Mouse (Mus musculus): ENCODE measurements around the gene Uhrf2. TPM values are rescaled to one million over a fixed set of nuclear protein-coding genes. Genes with fewer than 3 reads are reported as not detected.

Uhrf2 gene
- polyA plus RNA-seq, 1 experiment from 2014 or later = 56.9 TPM

DNA sequence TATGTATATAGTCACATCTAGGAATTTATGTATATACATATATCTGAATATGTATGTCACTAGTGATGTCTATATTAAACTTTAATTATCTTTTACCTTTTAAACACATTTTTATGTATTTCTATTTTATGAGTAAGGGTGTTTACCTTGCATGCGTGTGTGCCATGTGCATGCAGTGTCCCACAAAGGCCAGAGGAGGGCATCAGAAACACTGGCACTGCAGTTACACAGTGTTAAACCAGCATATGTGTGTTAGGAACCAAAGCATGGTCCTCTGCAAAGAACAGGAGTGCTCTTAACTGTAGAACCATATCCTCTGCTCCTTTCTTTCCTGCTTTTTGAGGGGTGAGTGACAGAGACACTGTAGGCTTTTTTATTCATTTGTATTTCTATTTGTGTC lies 14.3 kb downstream of the Uhrf2 start:
- H3K4me2 ChIP-seq (ENCODE audit: low read depth, low read length) = no peak overlapping the region
- WGBS = 97% methylated on average over 1 of the region's 1 CpGs
- H3K9me3 ChIP-seq (replicated peaks; ENCODE audit: control insufficient read depth, low read length) = no peaks in the 10 kb centered on the region
- no peaks in the 10 kb centered on the region for H3K4me1 ChIP-seq (ENCODE audit: control insufficient read depth, insufficient read depth, low read length)
- H3K27ac ChIP-seq (ENCODE audit: low read length) = no peak overlapping the region
- H3K36me3 ChIP-seq (ENCODE audit: control insufficient read depth, insufficient read depth, low read length) = peaks cover 25% of the 10 kb centered on the region; the same call in 1 of the 2 replicates
- no peak overlapping the region for H3K4me3 ChIP-seq (replicated peaks; ENCODE audit: low read length)
- ATAC-seq (ENCODE audit: insufficient read depth, low FRiP score) = no peak
- no peaks in the 10 kb centered on the region for H3K27me3 ChIP-seq (ENCODE audit: control insufficient read depth, insufficient read depth, low read length)
- no peak overlapping the region for H3K9ac ChIP-seq (ENCODE audit: low read length)

DNA sequence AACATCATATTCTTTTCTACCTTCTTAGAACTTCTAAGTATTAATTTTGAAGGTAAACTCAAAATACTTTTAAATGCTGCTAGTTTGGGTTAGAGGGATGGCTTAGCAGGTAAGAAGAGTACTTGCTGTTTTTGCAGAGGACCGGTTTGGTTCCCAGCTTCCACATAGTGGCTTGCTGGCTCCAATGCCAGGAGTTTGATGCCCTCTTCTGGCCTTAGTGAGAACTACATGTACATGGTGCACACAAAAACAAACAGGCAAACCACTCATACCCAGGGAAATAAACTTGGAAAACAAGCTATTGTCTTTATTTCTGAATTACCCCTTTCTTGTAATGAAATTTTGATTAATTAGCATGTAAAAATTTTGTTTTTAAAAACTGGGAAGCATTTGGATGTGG lies 15.5 kb downstream of the Uhrf2 start:
- Histone ChIP-seq H3K4me1 (ENCODE audit: control insufficient read depth, insufficient read depth, low read length) (no peaks in the 10 kb centered on the region), H3K27ac (ENCODE audit: low read length) (no peak overlapping the region), H3K36me3 (ENCODE audit: control insufficient read depth, insufficient read depth, low read length) (peaks cover 25% of the 10 kb centered on the region; the same call in 1 of the 2 replicates), H3K4me2 (ENCODE audit: low read depth, low read length) (no peak overlapping the region), H3K9ac (ENCODE audit: low read length) (no peak overlapping the region), H3K27me3 (ENCODE audit: control insufficient read depth, insufficient read depth, low read length) (no peaks in the 10 kb centered on the region), H3K9me3 (replicated peaks; ENCODE audit: control insufficient read depth, low read length) (no peaks in the 10 kb centered on the region), H3K4me3 (replicated peaks; ENCODE audit: low read length) (no peak overlapping the region)
- ATAC-seq (ENCODE audit: insufficient read depth, low FRiP score) = no peak
- 66% methylated on average over 1 of the region's 1 CpGs for WGBS

DNA sequence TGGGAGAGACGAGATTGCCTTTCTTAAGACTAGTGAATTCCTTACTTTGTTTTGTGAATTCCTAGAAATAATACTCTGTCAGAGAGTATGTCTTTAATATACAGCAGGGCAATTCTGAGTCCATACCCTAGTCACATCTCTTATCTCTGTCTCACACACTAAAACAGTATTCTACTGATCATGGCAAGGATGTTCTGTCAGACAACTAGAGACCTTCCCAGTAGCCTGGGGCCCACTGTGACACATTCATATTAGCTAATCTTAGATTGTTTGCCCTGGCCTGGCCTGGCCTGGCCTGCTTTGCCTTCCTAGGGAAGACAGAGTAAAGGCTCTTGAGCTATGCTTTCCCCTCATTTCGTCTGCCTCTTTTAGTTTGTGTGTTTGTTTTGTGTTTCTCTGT lies 20.3 kb downstream of the Uhrf2 start:
- WGBS = 72% methylated on average over 2 of the region's 2 CpGs
- Histone ChIP-seq H3K4me1 (ENCODE audit: control insufficient read depth, insufficient read depth, low read length) (no peaks in the 10 kb centered on the region), H3K27ac (ENCODE audit: low read length) (no peak overlapping the region), H3K27me3 (ENCODE audit: control insufficient read depth, insufficient read depth, low read length) (no peaks in the 10 kb centered on the region), H3K9me3 (replicated peaks; ENCODE audit: control insufficient read depth, low read length) (no peaks in the 10 kb centered on the region), H3K4me2 (ENCODE audit: low read depth, low read length) (no peak overlapping the region), H3K9ac (ENCODE audit: low read length) (no peak overlapping the region), H3K36me3 (ENCODE audit: control insufficient read depth, insufficient read depth, low read length) (peaks cover 11% of the 10 kb centered on the region; the same call in 1 of the 2 replicates), H3K4me3 (replicated peaks; ENCODE audit: low read length) (no peak overlapping the region)
- no peak for ATAC-seq (ENCODE audit: insufficient read depth, low FRiP score)

DNA sequence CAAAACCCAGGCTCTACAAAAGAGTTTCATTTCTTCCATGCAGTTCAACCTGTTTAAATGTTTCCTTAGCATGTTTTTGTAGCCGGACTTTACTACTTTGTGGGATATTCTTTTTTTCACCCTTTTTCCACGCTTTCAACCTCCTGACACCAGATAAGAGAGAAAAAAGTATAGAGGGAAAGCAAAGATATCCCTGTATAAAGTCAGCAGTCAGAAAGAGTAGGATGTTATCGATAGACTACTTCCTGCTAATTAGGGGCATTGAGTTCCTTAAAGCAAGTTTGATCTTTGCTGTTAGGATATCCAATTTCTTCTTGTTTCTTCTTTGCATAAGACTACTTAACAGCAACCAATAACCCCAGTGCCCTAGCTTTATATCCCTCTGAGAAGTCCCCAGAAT lies 21.2 kb downstream of the Uhrf2 start:
- H3K9me3 ChIP-seq (replicated peaks; ENCODE audit: control insufficient read depth, low read length) = no peaks in the 10 kb centered on the region
- no peaks in the 10 kb centered on the region for H3K27me3 ChIP-seq (ENCODE audit: control insufficient read depth, insufficient read depth, low read length)
- H3K9ac ChIP-seq (ENCODE audit: low read length) = no peak overlapping the region
- peaks cover 10% of the 10 kb centered on the region; the same call in 1 of the 2 replicates for H3K36me3 ChIP-seq (ENCODE audit: control insufficient read depth, insufficient read depth, low read length)
- no peak for ATAC-seq (ENCODE audit: insufficient read depth, low FRiP score)
- no peak overlapping the region for H3K4me2 ChIP-seq (ENCODE audit: low read depth, low read length)
- no peaks in the 10 kb centered on the region for H3K4me1 ChIP-seq (ENCODE audit: control insufficient read depth, insufficient read depth, low read length)
- no peak overlapping the region for H3K27ac ChIP-seq (ENCODE audit: low read length)
- WGBS = 87% methylated on average over 3 of the region's 3 CpGs
- H3K4me3 ChIP-seq (replicated peaks; ENCODE audit: low read length) = no peak overlapping the region

DNA sequence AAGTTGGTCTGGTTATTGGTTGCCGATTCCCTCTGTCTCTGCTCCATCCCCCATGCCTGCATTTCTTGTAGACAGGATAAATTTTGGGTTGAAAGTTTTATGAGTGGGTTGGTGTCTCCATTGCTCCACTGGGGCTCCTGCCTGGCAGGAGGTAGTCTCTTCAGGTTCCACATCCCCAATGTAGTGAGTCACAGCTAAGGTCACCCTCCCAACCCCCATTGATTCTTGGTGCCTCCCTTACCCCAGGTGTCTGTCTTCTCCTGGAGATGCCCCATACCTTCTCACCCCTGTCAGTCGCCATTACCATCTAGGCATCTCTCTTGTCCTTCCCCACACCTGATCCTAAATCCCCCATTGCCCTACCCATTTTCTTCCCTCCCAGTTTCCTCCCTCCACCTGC lies 23.9 kb downstream of the Uhrf2 start:
- H3K4me3 ChIP-seq (replicated peaks; ENCODE audit: low read length) = no peak overlapping the region
- H3K9ac ChIP-seq (ENCODE audit: low read length) = no peak overlapping the region
- H3K4me1 ChIP-seq (ENCODE audit: control insufficient read depth, insufficient read depth, low read length) = no peaks in the 10 kb centered on the region
- no peak for ATAC-seq (ENCODE audit: insufficient read depth, low FRiP score)
- no peaks in the 10 kb centered on the region for H3K9me3 ChIP-seq (replicated peaks; ENCODE audit: control insufficient read depth, low read length)
- H3K27ac ChIP-seq (ENCODE audit: low read length) = no peak overlapping the region
- no peaks in the 10 kb centered on the region for H3K27me3 ChIP-seq (ENCODE audit: control insufficient read depth, insufficient read depth, low read length)
- no peak overlapping the region for H3K4me2 ChIP-seq (ENCODE audit: low read depth, low read length)
- H3K36me3 ChIP-seq (ENCODE audit: control insufficient read depth, insufficient read depth, low read length) = peaks cover 5% of the 10 kb centered on the region; the same call in 1 of the 2 replicates
- 88% methylated on average over 2 of the region's 2 CpGs for whole genome bisulfite sequencing

DNA sequence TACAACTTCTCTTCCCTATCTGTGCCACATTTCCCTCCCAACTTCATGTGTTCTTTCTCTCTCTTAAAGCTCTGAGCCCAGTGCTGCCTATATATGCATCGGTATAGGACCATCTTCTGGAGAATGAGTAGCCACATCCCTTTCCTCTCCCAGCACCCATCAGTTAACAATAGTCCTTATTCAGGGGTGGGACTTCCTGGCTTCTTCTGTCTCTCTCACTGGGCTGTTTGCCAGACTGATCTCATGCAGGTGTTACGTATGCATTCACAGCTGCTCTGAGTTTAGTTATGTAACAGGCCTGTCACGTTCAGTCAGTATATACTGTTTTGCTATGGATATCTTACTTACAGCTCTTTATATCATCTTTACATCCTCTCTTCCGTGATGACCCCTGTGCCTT lies 35.5 kb downstream of the Uhrf2 start:
- no peaks in the 10 kb centered on the region for H3K4me1 ChIP-seq (ENCODE audit: control insufficient read depth, insufficient read depth, low read length)
- no peaks in the 10 kb centered on the region for H3K27me3 ChIP-seq (ENCODE audit: control insufficient read depth, insufficient read depth, low read length)
- no peak overlapping the region for H3K4me3 ChIP-seq (replicated peaks; ENCODE audit: low read length)
- no peak for ATAC-seq (ENCODE audit: insufficient read depth, low FRiP score)
- 46% methylated on average over 4 of the region's 4 CpGs for WGBS
- H3K4me2 ChIP-seq (ENCODE audit: low read depth, low read length) = no peak overlapping the region
- H3K9me3 ChIP-seq (replicated peaks; ENCODE audit: control insufficient read depth, low read length) = no peaks in the 10 kb centered on the region
- peaks cover 3% of the 10 kb centered on the region; the same call in 1 of the 2 replicates for H3K36me3 ChIP-seq (ENCODE audit: control insufficient read depth, insufficient read depth, low read length)
- H3K9ac ChIP-seq (ENCODE audit: low read length) = no peak overlapping the region
- H3K27ac ChIP-seq (ENCODE audit: low read length) = no peak overlapping the region

DNA sequence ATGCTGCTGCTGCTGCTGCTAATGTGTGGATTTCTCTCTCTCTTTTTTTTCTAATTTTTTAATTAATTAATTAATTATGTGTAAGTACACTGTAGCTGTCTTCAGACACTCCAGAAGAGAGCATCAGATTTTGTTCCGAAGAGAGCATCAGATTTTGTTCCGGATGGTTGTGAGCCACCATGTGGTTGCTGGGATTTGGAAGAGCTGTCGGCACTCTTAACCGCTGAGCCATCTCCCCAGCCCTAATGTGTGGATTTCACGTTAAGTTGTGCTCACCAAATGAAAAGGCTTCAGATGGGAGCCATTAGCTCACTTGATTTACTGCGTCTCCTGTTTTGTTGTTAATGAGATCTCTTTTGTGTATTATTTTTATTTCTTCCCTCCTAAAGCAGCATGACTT lies 59.9 kb downstream of the Uhrf2 start:
- H3K9ac ChIP-seq (ENCODE audit: low read length) = no peak overlapping the region
- peaks cover 33% of the 10 kb centered on the region for H3K36me3 ChIP-seq (ENCODE audit: control insufficient read depth, insufficient read depth, low read length)
- H3K27ac ChIP-seq (ENCODE audit: low read length) = no peak overlapping the region
- H3K4me2 ChIP-seq (ENCODE audit: low read depth, low read length) = no peak overlapping the region
- WGBS = 88% methylated on average over 6 of the region's 6 CpGs
- ATAC-seq (ENCODE audit: insufficient read depth, low FRiP score) = no peak
- H3K9me3 ChIP-seq (replicated peaks; ENCODE audit: control insufficient read depth, low read length) = no peaks in the 10 kb centered on the region
- no peaks in the 10 kb centered on the region for H3K27me3 ChIP-seq (ENCODE audit: control insufficient read depth, insufficient read depth, low read length)
- H3K4me1 ChIP-seq (ENCODE audit: control insufficient read depth, insufficient read depth, low read length) = no peaks in the 10 kb centered on the region
- no peak overlapping the region for H3K4me3 ChIP-seq (replicated peaks; ENCODE audit: low read length)

DNA sequence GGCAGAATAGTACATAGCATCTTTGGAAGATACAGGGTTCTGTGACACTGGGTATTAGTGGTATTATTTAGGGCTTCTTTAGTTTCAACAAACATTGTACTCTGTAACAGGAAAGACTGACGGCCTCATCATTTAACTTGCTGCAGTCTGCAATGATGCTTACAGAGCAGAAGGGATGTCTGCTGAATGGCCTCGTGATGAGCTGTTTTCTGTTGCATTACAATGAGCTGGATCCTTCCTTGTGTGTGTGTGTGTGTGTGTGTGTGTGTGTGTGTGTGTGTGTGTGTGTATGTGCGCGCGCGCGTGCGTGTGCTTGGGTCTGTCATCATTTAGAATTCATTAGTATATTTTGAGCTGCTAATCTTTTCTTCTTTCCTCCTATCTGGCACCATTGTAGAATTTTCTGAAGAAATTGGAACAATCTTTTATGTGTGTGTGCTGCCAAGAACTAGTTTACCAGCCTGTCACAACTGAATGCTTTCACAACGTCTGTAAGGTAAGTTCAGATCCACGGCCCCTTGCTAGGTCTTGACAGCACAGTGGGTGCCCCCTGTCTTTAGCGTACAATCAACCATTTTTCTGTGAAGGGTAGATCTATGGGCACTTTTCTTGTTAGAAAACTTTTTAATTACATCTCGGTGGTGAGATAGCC lies 61.5 kb downstream of the Uhrf2 start:
- Histone ChIP-seq H3K27ac (ENCODE audit: low read length) (no peak overlapping the region), H3K9me3 (replicated peaks; ENCODE audit: control insufficient read depth, low read length) (no peaks in the 10 kb centered on the region), H3K9ac (ENCODE audit: low read length) (no peak overlapping the region), H3K4me2 (ENCODE audit: low read depth, low read length) (no peak overlapping the region), H3K4me3 (replicated peaks; ENCODE audit: low read length) (no peak overlapping the region), H3K27me3 (ENCODE audit: control insufficient read depth, insufficient read depth, low read length) (no peaks in the 10 kb centered on the region), H3K36me3 (ENCODE audit: control insufficient read depth, insufficient read depth, low read length) (peaks cover 40% of the 10 kb centered on the region), H3K4me1 (ENCODE audit: control insufficient read depth, insufficient read depth, low read length) (no peaks in the 10 kb centered on the region)
- ATAC-seq (ENCODE audit: insufficient read depth, low FRiP score) = no peak
- WGBS = 90% methylated on average over 12 of the region's 12 CpGs

DNA sequence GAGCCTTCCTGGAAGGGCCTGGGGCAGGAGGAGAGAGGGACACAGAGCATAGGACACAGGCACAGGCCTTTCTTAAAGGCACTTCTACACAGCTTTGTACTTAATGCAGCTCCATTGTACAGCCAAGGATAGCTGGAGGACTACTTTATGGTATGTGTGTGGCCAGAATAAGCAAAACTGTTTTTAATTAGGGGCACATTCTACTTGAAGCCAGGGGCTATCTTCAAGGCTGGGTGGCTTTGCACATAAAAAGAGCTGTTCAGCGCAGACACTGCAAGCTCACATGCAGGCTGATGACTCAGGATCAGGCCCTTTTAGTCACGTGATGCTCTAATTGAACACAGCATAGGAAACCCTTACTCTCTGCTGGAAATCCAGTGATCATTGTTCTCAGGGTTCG lies 65.9 kb downstream of the Uhrf2 start:
- Histone ChIP-seq H3K9ac (ENCODE audit: low read length) (no peak overlapping the region), H3K27me3 (ENCODE audit: control insufficient read depth, insufficient read depth, low read length) (no peaks in the 10 kb centered on the region), H3K27ac (ENCODE audit: low read length) (no peak overlapping the region), H3K9me3 (replicated peaks; ENCODE audit: control insufficient read depth, low read length) (peaks cover 8% of the 10 kb centered on the region), H3K4me3 (replicated peaks; ENCODE audit: low read length) (no peak overlapping the region), H3K36me3 (ENCODE audit: control insufficient read depth, insufficient read depth, low read length) (peaks cover 49% of the 10 kb centered on the region), H3K4me2 (ENCODE audit: low read depth, low read length) (no peak overlapping the region), H3K4me1 (ENCODE audit: control insufficient read depth, insufficient read depth, low read length) (no peaks in the 10 kb centered on the region)
- ATAC-seq (ENCODE audit: insufficient read depth, low FRiP score) = no peak
- 80% methylated on average over 3 of the region's 3 CpGs for WGBS

Data from stomach, embryonic 16.5 days (tissue).